Mouse (Mus musculus) c-Kit-positive CD71-positive TER-119-positive erythroid progenitor cells, embryonic 14.5 days (primary cell): Measurements from ENCODE around the gene Arhgdia.
"Not testable (repeated sequence)": the region's sequence is repeated elsewhere in the genome, so short reads cannot be mapped to it uniquely, and the experiment has no call there.

Source experiments
- DNase-seq: peaks from one replicate; pipeline ENCODE4 v3.0.0-alpha.2; 2013; ENCODE audit warnings: low spot score

Arhgdia gene

GRCm38 (mm10) chr11:120613481-120613972, 32.1 kb upstream of the Arhgdia start:
- no peak for DNase-seq

- no peak for DNase-seq
These were observed 31.3 kb upstream of the Arhgdia start for GRCm38 (mm10) chr11:120612763-120613162.

GRCm38 (mm10) chr11:120610477-120611046, 29.1 kb upstream of the Arhgdia start:
- no peak for DNase-seq

GRCm38 (mm10) chr11:120609250-120609649, 27.8 kb upstream of the Arhgdia start:
- DNase-seq = no peak

- DNase-seq = no peak
These were observed 27.0 kb upstream of the Arhgdia start, which contains the start of gene Npb for GRCm38 (mm10) chr11:120608241-120609034. TSS of gene Npb (plus strand) at chr11:120608477.

GRCm38 (mm10) chr11:120606764-120607163, 25.3 kb upstream of the Arhgdia start:
- no peak for DNase-seq

GRCm38 (mm10) chr11:120605667-120606066, 24.2 kb upstream of the Arhgdia start:
- no peak for DNase-seq

- DNase-seq = no peak
These were observed 22.1 kb upstream of the Arhgdia start for GRCm38 (mm10) chr11:120603545-120603944.

GRCm38 (mm10) chr11:120600716-120601115, 19.3 kb upstream of the Arhgdia start:
- no peak for DNase-seq

- DNase-seq = no peak
These were observed 17.6 kb upstream of the Arhgdia start for GRCm38 (mm10) chr11:120598990-120599549.

GRCm38 (mm10) chr11:120598283-120598989, 17.0 kb upstream of the Arhgdia start, which contains the start of the genes Alyref and Anapc11:
TSS of gene Alyref (minus strand) at chr11:120598365.
TSS of gene Anapc11 (plus strand) at chr11:120598421.
- DNase-seq = peak; percentile 93

- no peak for DNase-seq
These were observed 16.1 kb upstream of the Arhgdia start for GRCm38 (mm10) chr11:120597240-120598235.

GRCm38 (mm10) chr11:120588531-120588930, 7.1 kb upstream of the Arhgdia start:
- DNase-seq = no peak

- no peak for DNase-seq
These were observed 2.5 kb upstream of the Arhgdia start for GRCm38 (mm10) chr11:120583937-120584336.

- not testable (repeated sequence) for DNase-seq
These were observed 1.5 kb upstream of the Arhgdia start for GRCm38 (mm10) chr11:120582982-120583293.

- DNase-seq = peak; percentile 72
These were observed 1.0 kb upstream of the Arhgdia start for GRCm38 (mm10) chr11:120582268-120582981.

- DNase-seq = no peak
These were observed 523 bp downstream of the Arhgdia start for GRCm38 (mm10) chr11:120580871-120581331.

GRCm38 (mm10) chr11:120580190-120580589, 1.2 kb downstream of the Arhgdia start:
- DNase-seq = no peak

GRCm38 (mm10) chr11:120579316-120580107, 1.9 kb downstream of the Arhgdia start:
- DNase-seq = peak; percentile 75
